Mouse (Mus musculus) left cerebral cortex, postnatal 10 days (tissue): ENCODE data around the gene Eif2s3x. TPM values are rescaled to one million over a fixed set of nuclear protein-coding genes. Genes with fewer than 3 reads are reported as not detected.

ENCODE experiments used
- total RNA-seq, 2 experiments: library from RNA; stranded (reverse); gene quantifications; 2 replicates each; pipeline ENCODE4 v1.2.3; 2021

Gene Eif2s3x
- total RNA-seq, 2 experiments from 2014 or later: 125 to 185 TPM

Other genes with a start within 250 kb of the Eif2s3x start
- gene AU015836, start 244.2 kb downstream of the Eif2s3x start, total RNA-seq: under 1 TPM in 1 of 2 experiments, not detected in 1; 0.39 TPM
- 10 to 100 TPM; 25.3 to 25.5 TPM for gene Zfx, start 89.2 kb downstream of the Eif2s3x start, total RNA-seq
- gene Klhl15, start 21.7 kb upstream of the Eif2s3x start, total RNA-seq: 10 to 100 TPM; 21.5 to 22.8 TPM
- gene Fam90a1b, start 153.9 kb upstream of the Eif2s3x start, total RNA-seq: under 1 TPM; 0.12 to 0.13 TPM
- gene Apoo, start 154.3 kb upstream of the Eif2s3x start, total RNA-seq: 10 to 100 TPM; 65.2 to 87.9 TPM